Mouse (Mus musculus) midbrain, embryonic 14.5 days (tissue): ENCODE data around the gene Klhl42. TPM values are rescaled to one million over a fixed set of nuclear protein-coding genes. Genes with fewer than 3 reads are reported as not detected.

Experiments
- ATAC-seq: fragments of 200-750 bp; cut with Nextera tagmentation; 2 replicates; pipeline ENCODE4 v1.8.0; 2017; ENCODE audit warnings: moderate number of reproducible peaks, moderate library complexity; ENCODE audit not compliant: low FRiP score, low TSS enrichment
- DNase-seq: peaks from one replicate; pipeline ENCODE4 v3.0.0-alpha.2; 2015
- H3K27ac ChIP-seq: fragments of 300-500 bp; sonication (generic); replicated peaks from 2 replicates; pipeline ENCODE4 v1.5.1; 2014; ENCODE audit warnings: mild to moderate bottlenecking, low read depth, low read length, moderate library complexity
- H3K27me3 ChIP-seq: fragments of 300-500 bp; sonication (generic); 2 replicates; pipeline ENCODE4 v1.6.1; 2014; ENCODE audit warnings: low read length, control low read depth, mixed read lengths; ENCODE audit not compliant: control insufficient read depth, insufficient read depth
- H3K36me3 ChIP-seq: fragments of 300-500 bp; sonication (generic); 2 replicates; pipeline ENCODE4 v1.6.1; 2014; ENCODE audit warnings: low read length, control low read depth; ENCODE audit not compliant: control insufficient read depth, insufficient read depth
- H3K4me1 ChIP-seq: fragments of 300-500 bp; sonication (generic); 2 replicates; pipeline ENCODE4 v1.6.1; 2014; ENCODE audit warnings: mild to moderate bottlenecking, antibody characterized with exemption, low read length, control low read depth; ENCODE audit not compliant: control insufficient read depth, insufficient read depth
- H3K4me2 ChIP-seq: fragments of 300-500 bp; sonication (generic); 2 replicates; pipeline ENCODE4 v1.6.1; 2014; ENCODE audit warnings: mild to moderate bottlenecking, low read length, moderate library complexity
- H3K4me3 ChIP-seq: fragments of 300-500 bp; sonication (generic); replicated peaks from 2 replicates; pipeline ENCODE4 v1.5.1; 2014; ENCODE audit warnings: low read depth, low read length
- H3K9ac ChIP-seq: fragments of 300-500 bp; sonication (generic); replicated peaks from 2 replicates; pipeline ENCODE4 v1.6.1; 2014; ENCODE audit warnings: mild to moderate bottlenecking, low read length, moderate library complexity
- H3K9me3 ChIP-seq: fragments of 300-500 bp; sonication (generic); 2 replicates; pipeline ENCODE4 v1.6.1; 2016; ENCODE audit warnings: low read length, control low read depth, mixed read lengths; ENCODE audit not compliant: control insufficient read depth
- WGBS: fragments of 180-500 bp; shearing (Covaris S2); extraction: QIAGEN DNeasy Blood & Tissue Kit; methylation state at CpG from one replicate; pipeline ENCODE4 v1.1.7; 2014; 5-methylcytosine and 5-hydroxymethylcytosine counted together
- polyA plus RNA-seq: library from polyadenylated mRNA; unstranded; fragments of >200 nt; fragmentation: Nextera tagmentation; extraction: Ambion mirVana; gene quantifications from 2 replicates; pipeline ENCODE4 v1.2.1, GENCODE M21; 2014

The Klhl42 gene
- polyA plus RNA-seq, 1 experiment from 2014 or later = 8.9 TPM

DNA sequence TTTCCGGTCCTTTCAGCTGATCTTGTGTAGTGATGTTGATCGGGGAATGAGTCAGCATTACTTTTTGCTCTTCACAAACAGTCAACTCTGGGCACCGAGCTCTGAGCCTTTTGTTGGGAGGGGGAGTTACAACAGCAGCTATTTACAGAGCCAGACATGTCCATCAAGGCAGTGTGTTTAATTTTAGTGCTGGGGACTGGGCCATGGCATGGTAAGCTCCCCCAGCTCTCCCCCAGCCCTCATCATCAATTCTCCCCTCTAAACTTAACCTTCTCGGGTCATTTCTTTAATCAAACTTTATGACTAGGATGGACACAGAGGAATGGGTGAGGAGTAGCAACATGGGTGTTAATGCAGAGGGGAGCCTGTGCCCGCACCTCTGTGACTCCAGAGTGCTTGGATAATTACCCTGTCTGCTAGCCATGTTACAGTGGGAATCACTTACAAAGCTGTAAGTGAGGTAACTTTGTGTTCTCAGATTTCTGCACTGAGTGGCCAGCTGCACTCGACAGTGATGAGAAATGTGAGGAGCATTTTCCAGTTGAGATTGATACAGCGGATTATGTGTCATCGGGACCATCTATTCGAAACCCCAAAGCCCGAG is 35.7 kb upstream of the Klhl42 start:
- Histone ChIP-seq H3K4me1 (no peaks in the 10 kb centered on the region), H3K36me3 (peaks cover 67% of the 10 kb centered on the region), H3K27ac (no peak overlapping the region), H3K27me3 (no peaks in the 10 kb centered on the region), H3K4me3 (no peak overlapping the region), H3K9me3 (no peaks in the 10 kb centered on the region), H3K9ac (no peak overlapping the region), H3K4me2 (no peak overlapping the region)
- ATAC-seq (no peak), DNase-seq (no peak)
- 94% methylated on average over 10 of the region's 10 CpGs for WGBS

DNA sequence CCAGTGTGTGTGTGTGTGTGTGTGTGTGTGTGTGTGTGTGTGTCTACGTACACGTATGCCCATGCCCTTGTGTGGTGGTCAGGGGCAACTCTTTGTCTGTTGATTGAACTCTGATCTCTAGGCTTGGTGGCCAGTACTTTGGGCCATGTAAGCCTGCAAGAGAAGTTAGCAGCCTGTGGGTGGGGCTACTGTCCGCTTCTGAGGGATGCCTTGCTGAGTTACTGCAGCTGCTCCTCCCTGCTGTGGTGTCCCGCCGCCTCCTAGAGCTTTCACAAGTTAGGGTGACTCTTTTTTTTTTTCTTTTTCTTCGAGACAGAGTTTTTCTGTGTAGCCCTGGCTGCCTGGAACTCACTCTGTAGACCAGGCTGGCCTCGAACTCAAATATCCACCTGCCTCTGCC is 31.9 kb upstream of the Klhl42 start:
- Histone ChIP-seq H3K9me3 (no peaks in the 10 kb centered on the region), H3K27me3 (no peaks in the 10 kb centered on the region), H3K4me3 (no peak overlapping the region), H3K4me2 (no peak overlapping the region), H3K4me1 (no peaks in the 10 kb centered on the region), H3K36me3 (peaks cover 67% of the 10 kb centered on the region), H3K27ac (no peak overlapping the region), H3K9ac (no peak overlapping the region)
- no peak for DNase-seq
- 72% methylated on average over 7 of the region's 7 CpGs for WGBS
- no peak for ATAC-seq

DNA sequence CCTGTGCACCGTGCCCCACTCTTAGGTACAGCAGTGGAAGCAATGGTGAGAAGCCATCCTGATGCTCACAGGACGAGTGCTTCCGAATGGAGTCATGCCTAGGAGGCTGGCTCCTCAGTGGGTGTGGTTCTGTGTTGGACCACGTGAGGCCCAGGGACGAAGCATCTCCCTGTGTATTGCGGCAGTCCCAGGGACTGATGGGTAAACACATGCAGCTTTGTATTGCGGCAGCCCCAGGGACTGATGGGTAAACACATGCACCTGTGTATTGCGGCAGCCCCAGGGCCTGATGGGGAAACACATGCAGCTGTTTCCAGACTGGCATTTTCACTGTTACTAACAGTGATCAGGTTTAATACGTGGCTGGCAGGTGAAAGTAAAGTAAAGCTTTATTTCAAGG is 29.5 kb upstream of the Klhl42 start:
- Histone ChIP-seq H3K4me3 (no peak overlapping the region), H3K9ac (no peak overlapping the region), H3K4me1 (no peaks in the 10 kb centered on the region), H3K4me2 (no peak overlapping the region), H3K27ac (0 out of 2 replicates have a peak overlapping the region, but pooled peaks have one; percentile 8), H3K9me3 (no peaks in the 10 kb centered on the region), H3K36me3 (peaks cover 56% of the 10 kb centered on the region), H3K27me3 (no peaks in the 10 kb centered on the region)
- DNase-seq = no peak
- ATAC-seq = no peak
- 87% methylated on average over 9 of the region's 9 CpGs for WGBS

DNA sequence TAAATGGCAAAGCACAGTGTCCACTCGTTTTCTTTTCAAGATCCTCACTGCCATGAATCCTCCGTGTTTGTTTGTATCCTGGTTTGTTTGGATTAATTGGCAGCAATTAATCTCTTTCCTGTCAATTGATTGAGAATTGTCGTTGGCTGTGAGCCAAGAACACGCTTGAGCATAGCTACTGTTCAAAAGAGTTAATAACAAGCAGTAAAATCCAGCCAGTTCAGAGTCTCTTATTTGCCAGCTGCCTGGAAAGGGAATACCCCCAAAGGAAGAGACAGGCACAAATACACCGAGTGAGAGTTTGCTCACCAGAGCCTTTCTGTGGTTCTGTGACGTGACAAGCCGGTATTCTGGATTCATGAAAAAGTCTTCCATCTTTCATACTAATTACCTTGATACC is 29.1 kb upstream of the Klhl42 start:
- Histone ChIP-seq H3K9ac (no peak overlapping the region), H3K4me3 (no peak overlapping the region), H3K9me3 (no peaks in the 10 kb centered on the region), H3K27me3 (no peaks in the 10 kb centered on the region), H3K36me3 (peaks cover 55% of the 10 kb centered on the region), H3K27ac (no peak overlapping the region), H3K4me2 (no peak overlapping the region), H3K4me1 (no peaks in the 10 kb centered on the region)
- 89% methylated on average over 7 of the region's 7 CpGs for WGBS
- peak; percentile 26 for DNase-seq
- ATAC-seq = no peak

DNA sequence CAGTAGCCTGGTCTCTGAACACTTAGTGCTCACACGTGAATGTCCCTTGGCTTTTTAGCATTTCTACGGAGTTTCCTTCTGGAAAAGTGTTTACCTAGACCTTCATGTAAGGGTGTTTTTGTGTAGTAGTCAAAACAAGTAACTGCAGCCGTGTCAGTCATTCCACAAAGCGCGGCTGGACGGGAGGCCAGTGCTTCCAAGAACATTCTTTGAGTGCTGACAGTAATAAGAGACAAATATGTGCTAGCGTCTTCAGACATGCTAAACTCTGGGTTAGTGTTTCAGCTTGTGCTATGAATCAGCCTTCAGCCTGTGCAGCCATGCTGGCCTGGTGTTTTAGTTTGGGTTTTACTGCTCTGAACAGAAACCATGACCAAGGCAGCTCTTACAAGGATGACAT is 28.5 kb upstream of the Klhl42 start:
- H3K9me3 ChIP-seq = no peaks in the 10 kb centered on the region
- no peak for DNase-seq
- H3K4me1 ChIP-seq = no peaks in the 10 kb centered on the region
- no peak overlapping the region for H3K4me3 ChIP-seq
- H3K9ac ChIP-seq = no peak overlapping the region
- H3K27me3 ChIP-seq = no peaks in the 10 kb centered on the region
- peaks cover 56% of the 10 kb centered on the region for H3K36me3 ChIP-seq
- H3K4me2 ChIP-seq = no peak overlapping the region
- H3K27ac ChIP-seq = no peak overlapping the region
- WGBS = 93% methylated on average over 7 of the region's 7 CpGs
- no peak for ATAC-seq

DNA sequence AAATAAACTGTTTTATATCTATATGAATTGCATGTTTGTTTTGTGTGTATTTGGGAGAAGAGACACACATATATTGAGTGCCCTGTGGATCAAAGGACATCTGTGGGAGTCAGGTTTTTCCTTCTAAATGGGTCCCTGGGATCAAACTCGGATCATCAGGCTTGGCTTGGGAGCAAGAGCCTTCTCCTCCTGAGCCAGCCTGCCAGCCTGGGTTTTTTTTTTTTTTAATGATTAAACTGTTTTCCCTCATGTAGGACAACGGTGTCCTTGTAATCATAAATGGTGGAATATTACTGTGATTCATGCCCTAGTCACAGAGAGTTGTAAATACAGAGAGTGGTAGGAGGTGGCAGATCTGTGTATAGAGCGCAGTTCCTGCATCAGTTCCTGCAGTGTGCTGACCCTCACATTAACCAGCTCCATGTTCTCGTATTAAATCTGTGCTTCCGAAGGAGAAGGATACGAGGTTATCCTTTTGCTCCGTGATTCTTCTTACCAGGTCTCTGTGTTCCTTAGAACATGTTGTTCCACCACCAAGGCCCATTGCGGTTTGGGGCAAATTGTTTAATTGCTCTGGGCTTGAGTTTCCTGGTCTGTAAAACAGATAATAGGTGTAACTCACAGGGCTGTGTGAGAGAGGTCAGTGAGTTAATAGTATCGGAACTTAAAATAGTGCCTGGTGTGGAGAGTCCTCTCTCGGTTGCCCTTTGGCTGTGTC is 26.8 kb upstream of the Klhl42 start:
- whole genome bisulfite sequencing = 95% methylated on average over 10 of the region's 10 CpGs
- Histone ChIP-seq H3K4me3 (no peak overlapping the region), H3K9ac (no peak overlapping the region), H3K27me3 (no peaks in the 10 kb centered on the region), H3K36me3 (peaks cover 54% of the 10 kb centered on the region), H3K4me2 (no peak overlapping the region), H3K27ac (no peak overlapping the region), H3K4me1 (no peaks in the 10 kb centered on the region), H3K9me3 (no peaks in the 10 kb centered on the region)
- DNase-seq (no peak), ATAC-seq (no peak)

DNA sequence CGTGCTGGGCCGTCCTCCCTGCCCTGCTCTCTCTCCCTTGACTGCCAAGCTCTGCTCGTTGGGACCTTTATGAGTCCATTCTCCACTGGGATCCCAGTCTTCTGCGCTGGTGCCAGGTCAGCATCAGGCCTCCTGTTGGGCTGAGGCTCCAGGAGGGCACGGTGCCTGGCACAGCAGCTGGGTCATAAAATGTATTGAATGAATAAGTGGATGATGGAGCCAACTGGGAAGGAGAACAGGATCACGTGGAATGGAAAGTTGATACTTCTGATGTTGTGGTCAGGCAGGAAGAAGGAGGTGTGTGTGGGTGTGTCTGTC is 26.3 kb upstream of the Klhl42 start:
- no peak overlapping the region for H3K27ac ChIP-seq
- no peaks in the 10 kb centered on the region for H3K9me3 ChIP-seq
- peaks cover 54% of the 10 kb centered on the region for H3K36me3 ChIP-seq
- H3K4me1 ChIP-seq = no peaks in the 10 kb centered on the region
- 95% methylated on average over 6 of the region's 6 CpGs for WGBS
- ATAC-seq (no peak), DNase-seq (no peak)
- H3K27me3 ChIP-seq = no peaks in the 10 kb centered on the region
- no peak overlapping the region for H3K4me2 ChIP-seq
- H3K4me3 ChIP-seq = no peak overlapping the region
- no peak overlapping the region for H3K9ac ChIP-seq

DNA sequence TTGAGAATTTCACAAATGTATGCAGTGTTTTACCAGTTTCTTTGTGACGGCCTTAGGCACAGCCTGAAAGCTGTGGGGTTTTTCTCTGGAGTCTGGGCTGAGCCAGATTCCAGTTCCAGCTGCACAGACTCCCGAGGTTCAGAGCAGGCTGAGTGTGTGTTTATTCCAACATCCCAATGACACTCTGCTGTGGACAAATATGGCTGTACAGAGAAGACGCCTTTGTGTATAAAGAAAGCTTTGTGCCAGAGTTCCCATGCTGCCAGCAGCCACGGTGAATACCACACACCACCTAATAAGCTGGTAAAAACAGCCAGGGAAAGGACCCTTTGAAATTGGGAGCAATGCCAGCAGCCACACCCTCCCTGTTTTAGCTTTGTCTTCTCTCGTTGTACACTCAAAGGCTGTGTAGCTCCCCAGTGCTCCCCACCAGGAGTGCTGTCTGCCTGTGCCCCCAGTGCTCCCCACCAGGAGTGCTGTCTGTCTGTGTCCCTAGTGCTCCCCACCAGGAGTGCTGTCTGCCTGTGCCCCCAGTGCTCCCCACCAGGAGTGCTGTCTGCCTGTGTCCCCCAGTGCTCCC is 15.3 kb upstream of the Klhl42 start:
- 0 out of 2 replicates have a peak overlapping the region, but pooled peaks have one; percentile 20 for H3K27ac ChIP-seq
- DNase-seq = no peak
- ATAC-seq = no peak
- no peak overlapping the region for H3K9ac ChIP-seq
- 50% methylated on average over 5 of the region's 5 CpGs for WGBS
- H3K36me3 ChIP-seq = peaks cover 24% of the 10 kb centered on the region
- no peak overlapping the region for H3K4me2 ChIP-seq
- no peaks in the 10 kb centered on the region for H3K27me3 ChIP-seq
- H3K9me3 ChIP-seq = no peaks in the 10 kb centered on the region
- no peak overlapping the region for H3K4me3 ChIP-seq
- no peaks in the 10 kb centered on the region for H3K4me1 ChIP-seq

DNA sequence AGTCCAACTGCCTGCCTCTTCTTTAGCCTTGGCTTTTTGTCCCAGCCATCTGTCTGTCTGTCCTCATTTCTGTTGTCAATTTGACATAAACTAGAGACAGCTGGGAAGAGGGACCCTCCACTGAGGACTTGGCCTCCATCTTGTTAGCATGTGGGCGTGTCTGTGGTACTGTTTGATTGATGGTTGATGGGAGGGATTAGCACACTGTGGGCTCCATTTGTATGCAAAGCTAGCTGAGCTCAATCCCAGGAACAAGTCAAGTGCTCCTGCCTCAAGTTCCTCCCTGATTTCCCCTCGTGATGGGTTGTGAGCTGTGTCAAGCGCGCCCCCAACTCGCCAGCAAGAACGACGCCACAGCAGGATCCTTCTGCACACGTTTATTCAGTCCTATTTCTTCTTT is 14.3 kb upstream of the Klhl42 start:
- Histone ChIP-seq H3K27me3 (no peaks in the 10 kb centered on the region), H3K4me3 (no peak overlapping the region), H3K9me3 (no peaks in the 10 kb centered on the region), H3K27ac (no peak overlapping the region), H3K9ac (no peak overlapping the region), H3K4me2 (no peak overlapping the region), H3K36me3 (peaks cover 14% of the 10 kb centered on the region), H3K4me1 (no peaks in the 10 kb centered on the region)
- WGBS = 74% methylated on average over 8 of the region's 8 CpGs
- no peak for ATAC-seq
- DNase-seq = no peak
